Mouse (Mus musculus) thymus, adult 2 months (tissue): ENCODE results near the gene Ublcp1. TPM values are rescaled to one million over a fixed set of nuclear protein-coding genes. Genes with fewer than 3 reads are reported as not detected.
A peak's percentile ranks its signal among the peaks of the same experiment; 100 is the strongest.
"Not testable (repeated sequence)": the region's sequence is repeated elsewhere in the genome, so short reads cannot be mapped to it uniquely, and the experiment has no call there.

Experiments used
- DNase-seq: peaks from one replicate; pipeline ENCODE4 v3.0.0; 2021
- H3K27ac ChIP-seq: fragments of 200-500 bp; 2 replicates; pipeline ENCODE4 v1.5.1; 2012; ENCODE audit warnings: low read length, control low read depth; ENCODE audit not compliant: control insufficient read depth, insufficient read depth
- H3K27me3 ChIP-seq: fragments of 200-500 bp; 2 replicates; pipeline ENCODE4 v1.6.1; 2012; ENCODE audit warnings: mild to moderate bottlenecking, low read length, moderate library complexity, mixed read lengths; ENCODE audit not compliant: control insufficient read depth, insufficient read depth
- H3K36me3 ChIP-seq: fragments of 200-500 bp; 2 replicates; pipeline ENCODE4 v1.6.1; 2012; ENCODE audit warnings: mild to moderate bottlenecking, low read length, moderate library complexity; ENCODE audit not compliant: control insufficient read depth, insufficient read depth
- H3K4me1 ChIP-seq: fragments of 200-500 bp; replicated peaks from 2 replicates; pipeline ENCODE4 v1.6.1; 2012; ENCODE audit warnings: low read length; ENCODE audit not compliant: control insufficient read depth, insufficient read depth
- H3K4me3 ChIP-seq: fragments of 200-500 bp; 2 replicates; pipeline ENCODE4 v1.5.1; 2012; ENCODE audit warnings: mild to moderate bottlenecking, low read length, control low read depth, moderate library complexity; ENCODE audit not compliant: control insufficient read depth, insufficient read depth
- CTCF ChIP-seq: fragments of 200-500 bp; IDR thresholded peaks from 2 replicates; pipeline ENCODE4 v1.5.1; 2012; ENCODE audit warnings: mild to moderate bottlenecking, control low read depth, low read length, moderate library complexity, borderline replicate concordance; ENCODE audit not compliant: control insufficient read depth, poor library complexity, insufficient read depth; ENCODE audit errors: extremely low read depth
- POLR2A ChIP-seq: fragments of 200-500 bp; IDR thresholded peaks from 2 replicates; pipeline ENCODE4 v1.6.1; 2012; ENCODE audit warnings: mild to moderate bottlenecking, low read length, control low read depth, moderate library complexity; ENCODE audit not compliant: control insufficient read depth, poor library complexity, insufficient read depth; ENCODE audit errors: extremely low read depth
- WGBS: fragments of 180-500 bp; shearing (Covaris S2); methylation state at CpG from one replicate; pipeline ENCODE4 v1.1.7; 2018; 5-methylcytosine and 5-hydroxymethylcytosine counted together
- polyA plus RNA-seq: library from polyadenylated mRNA; depleted of rRNA; stranded (reverse); fragments of >200 nt; gene quantifications from 2 replicates; pipeline ENCODE4 v1.2.3, GENCODE M21; 2012

The Ublcp1 gene
- polyA plus RNA-seq, 1 experiment = 10.7 TPM

DNA sequence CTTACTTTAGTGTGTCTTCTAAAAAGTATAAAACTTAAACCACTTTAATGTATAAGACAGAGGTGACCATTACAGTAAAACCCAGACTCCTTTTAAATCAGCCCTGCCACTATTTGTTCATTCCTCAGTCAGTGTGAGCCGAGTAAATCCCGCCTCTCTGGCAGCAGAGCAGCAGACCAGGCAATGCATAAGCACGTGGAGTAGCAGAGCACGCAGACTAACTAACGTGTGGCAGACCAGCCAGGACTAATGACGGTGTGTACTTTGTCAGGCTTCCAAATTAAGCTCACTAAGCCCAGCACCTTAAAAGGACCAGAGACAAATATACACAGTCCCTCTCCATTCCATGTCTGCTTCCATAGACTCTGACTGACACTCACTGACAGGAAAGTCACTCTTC is 8.8 kb downstream of the Ublcp1 start:
- Histone ChIP-seq H3K36me3 (no peaks in the 10 kb centered on the region; the same call in 1 of the 2 replicates), H3K4me1 (peaks cover 4% of the 10 kb centered on the region; the same call in 1 of the 2 replicates), H3K4me3 (no peak overlapping the region), H3K27ac (no peak overlapping the region), H3K27me3 (no peaks in the 10 kb centered on the region)
- 82% methylated on average over 6 of the region's 6 CpGs for WGBS
- no peak for DNase-seq
- no peak for TF ChIP-seq CTCF
- TF ChIP-seq POLR2A = no peak

DNA sequence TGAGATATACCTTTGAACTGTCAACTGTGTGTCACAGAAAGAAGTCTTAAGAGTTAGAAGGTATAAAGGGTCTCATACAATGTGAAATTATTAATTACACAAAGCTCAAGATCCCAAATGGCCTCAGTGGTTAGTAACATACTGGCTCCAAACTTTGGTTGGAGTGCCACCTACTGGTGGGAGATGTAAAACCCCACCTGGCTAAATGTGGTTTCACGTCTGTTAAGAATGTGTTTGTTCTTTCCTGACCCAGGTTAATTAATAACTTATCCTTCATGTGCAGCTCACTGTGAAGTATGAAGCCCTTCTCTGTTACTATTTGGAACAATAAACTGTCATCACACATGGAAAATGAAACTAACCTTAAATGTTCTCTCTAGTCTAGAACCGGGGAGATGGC is 16.9 kb downstream of the Ublcp1 start:
- no peak overlapping the region for H3K4me3 ChIP-seq
- no peak for TF ChIP-seq CTCF
- TF ChIP-seq POLR2A = no peak
- H3K36me3 ChIP-seq = peaks cover 4% of the 10 kb centered on the region; the same call in 1 of the 2 replicates
- no peak overlapping the region for H3K27ac ChIP-seq
- no peaks in the 10 kb centered on the region for H3K27me3 ChIP-seq
- peaks cover 5% of the 10 kb centered on the region for H3K4me1 ChIP-seq
- DNase-seq = peak; percentile 72
- WGBS = 58% methylated on average over 2 of the region's 2 CpGs

DNA sequence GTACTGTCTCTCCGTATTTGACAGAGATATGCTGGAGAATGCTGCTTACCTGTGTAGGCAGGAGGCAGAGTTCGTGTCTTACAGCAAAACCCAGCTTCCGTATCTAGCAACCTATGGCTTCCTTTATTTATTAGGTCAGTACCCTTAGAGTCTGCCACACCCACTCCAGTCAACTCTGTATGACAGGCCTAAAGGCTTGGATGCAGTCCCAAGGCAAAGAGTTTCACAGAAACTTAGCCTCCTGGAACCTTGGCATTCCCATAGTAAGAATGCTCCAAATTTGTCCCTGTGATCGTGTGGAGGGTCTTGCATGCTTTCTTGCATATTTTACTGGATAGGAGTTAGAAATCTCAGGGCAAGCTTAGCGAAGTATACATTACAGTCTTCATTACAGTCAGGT is 18.3 kb downstream of the Ublcp1 start:
- not testable (repeated sequence) for DNase-seq, H3K27ac ChIP-seq, H3K4me3 ChIP-seq, H3K27me3 ChIP-seq, H3K36me3 ChIP-seq, H3K4me1 ChIP-seq
- 96% methylated on average over 5 of the region's 5 CpGs for WGBS

DNA sequence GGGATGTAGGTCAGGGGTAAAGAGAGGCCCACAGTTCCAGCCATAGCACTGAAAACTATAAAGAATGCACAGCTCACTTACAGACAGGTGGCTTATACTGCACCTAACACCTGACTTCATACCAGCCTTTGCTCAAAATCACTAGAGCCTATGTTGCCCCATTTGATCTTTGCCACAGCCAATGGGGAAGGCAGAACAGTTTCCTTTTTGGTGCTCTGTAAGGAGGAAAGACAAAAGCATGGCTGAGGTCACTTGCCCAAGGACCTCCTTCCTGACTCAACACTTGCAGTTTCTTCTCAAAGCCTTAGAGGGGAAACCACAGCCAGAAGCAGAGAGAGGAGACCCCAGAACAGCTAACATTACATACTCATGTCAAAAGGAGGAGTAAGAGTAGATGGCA is 19.3 kb downstream of the Ublcp1 start:
- Histone ChIP-seq H3K4me3 (no peak overlapping the region), H3K27ac (no peak overlapping the region; the same call in 1 of the 2 replicates), H3K27me3 (no peaks in the 10 kb centered on the region), H3K36me3 (peaks cover 2% of the 10 kb centered on the region; the same call in 1 of the 2 replicates), H3K4me1 (peaks cover 5% of the 10 kb centered on the region)
- TF ChIP-seq CTCF = no peak
- no peak for TF ChIP-seq POLR2A
- DNase-seq = peak; percentile 74

DNA sequence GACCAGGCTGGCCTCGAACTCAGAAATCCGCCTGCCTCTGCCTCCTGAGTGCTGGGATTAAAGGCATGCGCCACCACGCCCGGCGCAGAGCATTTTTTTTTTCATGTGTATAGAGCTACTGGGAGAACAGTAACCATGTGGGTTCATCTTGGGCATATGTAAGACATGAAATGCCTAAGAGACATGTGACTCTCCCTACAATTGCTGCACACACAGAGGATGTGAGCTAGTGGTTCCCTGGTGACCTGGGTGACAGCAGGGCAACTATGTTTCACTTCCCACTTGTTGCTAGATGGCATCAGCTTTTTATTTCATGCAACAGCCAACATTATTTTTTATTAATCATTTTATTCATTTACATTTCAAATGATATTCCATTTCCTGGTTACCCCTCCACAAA is 32.5 kb downstream of the Ublcp1 start:
- no peak for DNase-seq

DNA sequence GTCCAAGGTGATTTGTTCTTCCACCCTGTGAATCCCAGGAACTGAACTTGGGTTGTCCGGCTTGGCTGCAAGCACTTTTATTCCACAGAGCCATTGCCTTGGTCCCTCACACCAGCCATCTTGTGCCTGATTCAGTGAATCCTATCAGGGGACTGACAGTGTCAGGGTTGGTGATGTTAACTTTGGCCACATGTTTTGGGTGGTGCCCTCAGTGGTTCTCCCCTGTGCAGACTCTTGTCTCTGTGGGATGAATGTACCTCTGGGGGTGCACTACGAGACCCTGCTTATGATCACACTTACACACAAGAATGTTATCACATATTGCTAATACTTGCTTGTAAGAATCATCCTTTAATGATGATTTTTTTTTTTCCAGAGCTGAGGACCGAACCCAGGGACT is 40.3 kb downstream of the Ublcp1 start:
- no peaks in the 10 kb centered on the region for H3K27me3 ChIP-seq
- TF ChIP-seq POLR2A (no peak), CTCF (no peak)
- no peak for DNase-seq
- no peak overlapping the region for H3K27ac ChIP-seq
- no peaks in the 10 kb centered on the region for H3K4me1 ChIP-seq
- H3K36me3 ChIP-seq = no peaks in the 10 kb centered on the region
- no peak overlapping the region for H3K4me3 ChIP-seq
- WGBS = 94% methylated on average over 3 of the region's 3 CpGs

More for the DNA sequence above, 32.5 kb downstream of the Ublcp1 start:
- 95% methylated on average over 6 of the region's 6 CpGs for WGBS
- TF ChIP-seq POLR2A (no peak), CTCF (no peak)
- H3K27me3 ChIP-seq = no peaks in the 10 kb centered on the region
- H3K4me1 ChIP-seq = no peaks in the 10 kb centered on the region
- H3K36me3 ChIP-seq = no peaks in the 10 kb centered on the region
- no peak overlapping the region for H3K4me3 ChIP-seq
- H3K27ac ChIP-seq = no peak overlapping the region

DNA sequence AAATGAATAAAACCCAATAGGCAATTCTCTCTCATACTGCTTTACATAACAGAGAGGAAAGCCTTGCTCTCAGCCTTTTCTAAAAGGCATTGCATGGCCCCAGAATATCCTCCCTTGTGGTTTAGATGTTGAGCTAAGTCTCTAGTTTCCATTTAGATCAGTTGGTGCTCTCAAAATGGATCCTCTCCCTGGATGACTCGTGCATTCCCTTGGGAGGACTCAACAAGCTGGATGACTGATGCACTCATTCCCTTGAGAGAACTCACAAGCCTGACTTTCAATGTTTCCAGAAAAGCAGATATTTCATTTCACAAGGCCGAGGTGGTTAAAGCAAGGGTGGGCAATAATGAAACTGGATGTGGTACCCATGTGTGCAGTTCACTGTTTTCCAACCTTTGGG is 42.3 kb downstream of the Ublcp1 start:
- no peak for DNase-seq
- Histone ChIP-seq H3K4me3 (no peak overlapping the region), H3K27ac (no peak overlapping the region), H3K36me3 (no peaks in the 10 kb centered on the region), H3K4me1 (no peaks in the 10 kb centered on the region), H3K27me3 (no peaks in the 10 kb centered on the region)
- 90% methylated on average over 2 of the region's 2 CpGs for WGBS
- TF ChIP-seq POLR2A = no peak
- no peak for TF ChIP-seq CTCF
